Mouse (Mus musculus) layer of hippocampus, postnatal 25 days (tissue): Measurements from ENCODE around the gene Cpsf6. TPM values are rescaled to one million over a fixed set of nuclear protein-coding genes. Genes with fewer than 3 reads are reported as not detected.
"Not testable (repeated sequence)": the region's sequence is repeated elsewhere in the genome, so short reads cannot be mapped to it uniquely, and the experiment has no call there.

ENCODE experiments used
- DNase-seq, 2 experiments: peaks; one replicate each; pipeline ENCODE4 v3.0.0; 2022; ENCODE audit warnings: mixed read lengths in 2 of 2, low spot score in 1 of 2; ENCODE audit errors: extremely low spot score in 1 of 2
- total RNA-seq, 2 experiments: library from RNA; stranded (reverse); gene quantifications; 2 replicates each; pipeline ENCODE4 v1.2.3; 2021

The Cpsf6 gene
- total RNA-seq, 2 experiments from 2014 or later, result 103 to 115 TPM

- no peak for DNase-seq
Measured at GRCm38 (mm10) chr10:117388637-117389370, 9.0 kb upstream of the Cpsf6 start.

- DNase-seq, result not testable (repeated sequence)
Measured at GRCm38 (mm10) chr10:117387961-117388636, 8.3 kb upstream of the Cpsf6 start.

GRCm38 (mm10) chr10:117386981-117387380, 7.2 kb upstream of the Cpsf6 start:
- no peak for DNase-seq

GRCm38 (mm10) chr10:117386261-117386660, 6.4 kb upstream of the Cpsf6 start:
- DNase-seq, result no peak

GRCm38 (mm10) chr10:117385431-117385830, 5.6 kb upstream of the Cpsf6 start:
- no peak for DNase-seq

GRCm38 (mm10) chr10:117385086-117385430, 5.2 kb upstream of the Cpsf6 start:
- no peak for DNase-seq

GRCm38 (mm10) chr10:117384386-117385085, 4.7 kb upstream of the Cpsf6 start:
- no peak for DNase-seq

GRCm38 (mm10) chr10:117383941-117384340, 4.1 kb upstream of the Cpsf6 start:
- no peak for DNase-seq

- no peak for DNase-seq
Measured at GRCm38 (mm10) chr10:117382996-117383550, 3.3 kb upstream of the Cpsf6 start.

- DNase-seq, result no peak
Measured at GRCm38 (mm10) chr10:117382146-117382545, 2.3 kb upstream of the Cpsf6 start.

- no peak for DNase-seq
Measured at GRCm38 (mm10) chr10:117380721-117381570, 1.1 kb upstream of the Cpsf6 start.

GRCm38 (mm10) chr10:117379441-117379840, 374 bp downstream of the Cpsf6 start:
- no peak for DNase-seq

GRCm38 (mm10) chr10:117378642-117379041, 1.2 kb downstream of the Cpsf6 start:
- no peak for DNase-seq

- no peak for DNase-seq
Measured at GRCm38 (mm10) chr10:117378291-117378555, 1.6 kb downstream of the Cpsf6 start.

GRCm38 (mm10) chr10:117377431-117378290, 2.2 kb downstream of the Cpsf6 start:
- no peak for DNase-seq

- DNase-seq, result peak; percentile 97 to 98
Measured at GRCm38 (mm10) chr10:117376580-117377189, 3.1 kb downstream of the Cpsf6 start.

- DNase-seq, result peak; percentile 37 to 51
Measured at GRCm38 (mm10) chr10:117375841-117376579, 3.8 kb downstream of the Cpsf6 start.

GRCm38 (mm10) chr10:117375163-117375562, 4.7 kb downstream of the Cpsf6 start:
- no peak for DNase-seq
